Mouse (Mus musculus) kidney, postnatal 0 days (tissue): ENCODE measurements at regions not wholly inside any gene's neighbourhood (a gene's known extent, or its start where the extent isn't known, plus 50 kb on each side); places are given as distances from the start of the nearest gene placed in this dataset.
A peak's percentile ranks its signal among the peaks of the same experiment; 100 is the strongest.

Source experiments
- ATAC-seq: fragments of 200-750 bp; cut with Nextera tagmentation; replicated peaks from 2 replicates; pipeline ENCODE4 v1.8.0; 2017; ENCODE audit warnings: low read depth, moderate number of reproducible peaks, moderate TSS enrichment, moderate library complexity; ENCODE audit not compliant: low FRiP score
- DNase-seq: peaks from one replicate; pipeline ENCODE4 v3.0.0-alpha.2; 2016; ENCODE audit warnings: low spot score
- H3K27ac ChIP-seq: fragments of 300-500 bp; sonication (generic); 2 replicates; pipeline ENCODE4 v1.5.1; 2014; ENCODE audit warnings: mild to moderate bottlenecking
- H3K27me3 ChIP-seq: fragments of 300-500 bp; sonication (generic); 2 replicates; pipeline ENCODE4 v1.6.1; 2014; ENCODE audit warnings: low read length, mixed read lengths; ENCODE audit not compliant: insufficient read depth
- H3K36me3 ChIP-seq: fragments of 300-500 bp; sonication (generic); 2 replicates; pipeline ENCODE4 v1.6.1; 2014; ENCODE audit warnings: low read length, mixed read lengths; ENCODE audit not compliant: insufficient read depth
- H3K4me1 ChIP-seq: fragments of 300-500 bp; sonication (generic); replicated peaks from 2 replicates; pipeline ENCODE4 v1.6.1; 2014; ENCODE audit warnings: antibody characterized with exemption, low read length, mixed read lengths; ENCODE audit not compliant: insufficient read depth
- H3K4me2 ChIP-seq: fragments of 300-500 bp; sonication (generic); 2 replicates; pipeline ENCODE4 v1.6.1; 2014; ENCODE audit warnings: mild to moderate bottlenecking, low read length, moderate library complexity, mixed read lengths
- H3K4me3 ChIP-seq: fragments of 300-500 bp; sonication (generic); replicated peaks from 2 replicates; pipeline ENCODE4 v1.5.1; 2014; ENCODE audit warnings: low read depth, low read length
- H3K9ac ChIP-seq: fragments of 300-500 bp; sonication (generic); 2 replicates; pipeline ENCODE4 v1.6.1; 2014; ENCODE audit warnings: low read depth, low read length
- H3K9me3 ChIP-seq: fragments of 300-500 bp; sonication (generic); replicated peaks from 2 replicates; pipeline ENCODE4 v1.6.1; 2016; ENCODE audit warnings: low read length, inconsistent platforms, mixed read lengths
- CTCF ChIP-seq: IDR thresholded peaks from 2 replicates; pipeline ENCODE4 v1.5.1; 2016; ENCODE audit warnings: antibody characterized with exemption, low read depth, mild to moderate bottlenecking, moderate library complexity
- WGBS: fragments of 180-500 bp; shearing (Covaris S2); extraction: QIAGEN DNeasy Blood & Tissue Kit; methylation state at CpG from one replicate; pipeline ENCODE4 v1.1.7; 2014; 5-methylcytosine and 5-hydroxymethylcytosine counted together

DNA sequence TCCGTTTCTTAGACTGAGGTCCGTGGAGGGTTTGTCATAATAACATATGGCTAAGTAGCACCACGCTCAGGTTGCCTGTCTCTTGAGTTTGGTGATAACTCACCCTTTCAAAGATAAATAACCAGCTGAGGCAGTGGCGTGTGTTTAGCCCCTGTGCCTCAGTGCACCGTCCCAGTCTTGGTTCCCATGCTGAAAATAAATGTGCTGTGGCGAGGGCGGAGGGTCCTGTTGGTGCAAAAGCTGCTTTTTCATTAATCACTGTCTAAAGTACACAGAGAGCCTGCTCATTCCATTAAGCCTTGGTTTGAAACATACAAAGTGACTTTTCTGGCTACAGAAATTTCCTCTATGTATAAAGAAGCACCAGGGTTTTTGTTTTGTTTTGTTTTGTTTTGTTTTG lies 439.8 kb upstream of the Fam84a start:
- WGBS = 46% methylated on average over 7 of the region's 7 CpGs
- Histone ChIP-seq H3K4me2 (no peak overlapping the region), H3K36me3 (no peaks in the 10 kb centered on the region), H3K9ac (no peak overlapping the region), H3K9me3 (no peaks in the 10 kb centered on the region), H3K4me3 (no peak overlapping the region), H3K27ac (no peak overlapping the region), H3K4me1 (no peaks in the 10 kb centered on the region), H3K27me3 (no peaks in the 10 kb centered on the region)
- no peak for TF ChIP-seq CTCF
- ATAC-seq (no peak), DNase-seq (no peak)

DNA sequence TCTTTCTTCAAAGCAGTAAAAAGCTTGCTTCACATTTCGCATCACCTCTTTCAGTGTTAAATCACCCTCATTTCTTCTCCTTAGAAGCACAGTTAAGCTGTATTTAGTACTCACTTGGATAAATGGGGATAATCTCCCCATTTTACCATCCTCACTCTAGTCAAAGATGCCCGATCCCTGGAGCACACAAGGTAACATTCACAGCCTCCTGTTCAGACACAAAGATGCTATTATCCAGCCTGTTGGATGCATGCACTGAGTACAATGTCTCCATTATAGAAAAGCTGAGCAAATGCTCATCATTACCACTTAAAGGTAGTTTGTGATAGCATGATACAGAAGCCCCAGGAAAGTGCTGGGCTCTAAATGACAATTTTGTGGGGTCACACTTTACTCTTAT lies 422.4 kb upstream of the Fam84a start:
- H3K9ac ChIP-seq = no peak overlapping the region
- DNase-seq = no peak
- no peaks in the 10 kb centered on the region for H3K9me3 ChIP-seq
- H3K27ac ChIP-seq = no peak overlapping the region
- no peaks in the 10 kb centered on the region for H3K4me1 ChIP-seq
- ATAC-seq = no peak
- H3K4me2 ChIP-seq = no peak overlapping the region
- H3K36me3 ChIP-seq = no peaks in the 10 kb centered on the region
- no peaks in the 10 kb centered on the region for H3K27me3 ChIP-seq
- H3K4me3 ChIP-seq = no peak overlapping the region
- WGBS = 81% methylated on average over 2 of the region's 2 CpGs
- no peak for TF ChIP-seq CTCF

GRCm38 (mm10) chr12:14564951-14565350 lies 413.1 kb upstream of the Fam84a start:
- Histone ChIP-seq H3K4me3 (no peak overlapping the region), H3K4me1 (no peaks in the 10 kb centered on the region), H3K36me3 (no peaks in the 10 kb centered on the region), H3K27me3 (no peaks in the 10 kb centered on the region), H3K27ac (no peak overlapping the region), H3K9me3 (no peaks in the 10 kb centered on the region), H3K4me2 (no peak overlapping the region), H3K9ac (no peak overlapping the region)
- no peak for DNase-seq
- no peak for TF ChIP-seq CTCF
- WGBS = 75% methylated on average over 3 of the region's 3 CpGs
- ATAC-seq = no peak

DNA sequence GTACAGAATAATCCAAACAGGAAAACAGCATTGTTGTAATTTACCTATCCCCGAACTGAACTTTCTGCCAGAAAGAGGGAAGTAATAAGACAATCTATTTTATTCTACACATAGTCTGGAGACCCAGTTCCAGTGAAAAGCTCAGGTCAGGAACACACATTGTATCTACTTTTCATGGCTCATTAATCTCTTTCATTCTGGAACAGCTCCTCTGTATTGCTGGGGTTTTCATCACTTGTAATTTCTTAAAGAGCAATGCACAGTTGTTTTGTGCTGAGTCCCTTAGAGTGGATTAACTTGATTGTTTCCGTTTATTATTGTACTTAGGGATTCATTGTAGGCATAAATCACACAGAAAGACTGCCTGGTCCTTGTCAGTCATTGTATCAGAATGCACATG lies 400.3 kb upstream of the Fam84a start:
- Histone ChIP-seq H3K4me3 (no peak overlapping the region), H3K27ac (no peak overlapping the region), H3K9ac (no peak overlapping the region), H3K9me3 (no peaks in the 10 kb centered on the region), H3K36me3 (no peaks in the 10 kb centered on the region), H3K27me3 (no peaks in the 10 kb centered on the region), H3K4me2 (no peak overlapping the region), H3K4me1 (no peaks in the 10 kb centered on the region)
- peak; percentile 2 for DNase-seq
- no peak for TF ChIP-seq CTCF
- no peak for ATAC-seq
- WGBS = 55% methylated on average over 2 of the region's 2 CpGs

GRCm38 (mm10) chr12:14549271-14549670 lies 397.4 kb upstream of the Fam84a start:
- no peak for TF ChIP-seq CTCF
- WGBS = 69% methylated on average over 2 of the region's 2 CpGs
- Histone ChIP-seq H3K27me3 (no peaks in the 10 kb centered on the region), H3K4me2 (no peak overlapping the region), H3K36me3 (no peaks in the 10 kb centered on the region), H3K4me1 (no peaks in the 10 kb centered on the region), H3K27ac (no peak overlapping the region), H3K9me3 (no peaks in the 10 kb centered on the region), H3K4me3 (no peak overlapping the region), H3K9ac (no peak overlapping the region)
- DNase-seq (no peak), ATAC-seq (no peak)

DNA sequence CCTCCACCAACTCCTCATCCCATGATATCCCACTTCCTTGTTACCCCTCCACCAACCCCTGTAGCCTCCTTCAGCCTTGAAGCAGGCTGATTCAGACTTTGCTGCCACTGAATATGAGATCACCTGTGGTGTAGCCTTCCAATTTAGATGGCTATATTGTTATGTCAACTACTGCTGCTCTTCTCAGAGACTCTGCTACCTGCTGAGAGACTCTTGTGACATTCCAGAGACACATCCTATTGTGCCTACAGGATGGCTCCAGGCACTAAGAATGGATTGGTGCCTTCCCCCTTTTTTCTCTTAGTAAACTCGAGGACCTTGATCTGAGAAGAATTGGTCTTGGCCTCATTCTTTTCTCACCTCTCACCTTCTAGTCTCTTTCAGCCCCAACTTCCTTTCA lies 369.9 kb upstream of the Fam84a start:
- no peak overlapping the region for H3K27ac ChIP-seq
- no peak for ATAC-seq
- DNase-seq = no peak
- no peaks in the 10 kb centered on the region for H3K4me1 ChIP-seq
- no peak overlapping the region for H3K4me3 ChIP-seq
- WGBS = 52% methylated on average over 1 of the region's 1 CpGs
- no peak overlapping the region for H3K4me2 ChIP-seq
- no peaks in the 10 kb centered on the region for H3K27me3 ChIP-seq
- no peaks in the 10 kb centered on the region for H3K36me3 ChIP-seq
- no peak for TF ChIP-seq CTCF
- H3K9ac ChIP-seq = no peak overlapping the region
- no peaks in the 10 kb centered on the region for H3K9me3 ChIP-seq

GRCm38 (mm10) chr12:14515588-14515987 lies 363.7 kb upstream of the Fam84a start:
- Histone ChIP-seq H3K9ac (no peak overlapping the region), H3K36me3 (no peaks in the 10 kb centered on the region), H3K27ac (no peak overlapping the region), H3K9me3 (no peaks in the 10 kb centered on the region), H3K27me3 (no peaks in the 10 kb centered on the region), H3K4me2 (no peak overlapping the region), H3K4me1 (no peaks in the 10 kb centered on the region), H3K4me3 (no peak overlapping the region)
- 79% methylated on average over 6 of the region's 6 CpGs for WGBS
- ATAC-seq (no peak), DNase-seq (no peak)
- no peak for TF ChIP-seq CTCF
